Mouse (Mus musculus): ENCODE data around the gene Gsg1l2.

Gene Gsg1l2

DNA sequence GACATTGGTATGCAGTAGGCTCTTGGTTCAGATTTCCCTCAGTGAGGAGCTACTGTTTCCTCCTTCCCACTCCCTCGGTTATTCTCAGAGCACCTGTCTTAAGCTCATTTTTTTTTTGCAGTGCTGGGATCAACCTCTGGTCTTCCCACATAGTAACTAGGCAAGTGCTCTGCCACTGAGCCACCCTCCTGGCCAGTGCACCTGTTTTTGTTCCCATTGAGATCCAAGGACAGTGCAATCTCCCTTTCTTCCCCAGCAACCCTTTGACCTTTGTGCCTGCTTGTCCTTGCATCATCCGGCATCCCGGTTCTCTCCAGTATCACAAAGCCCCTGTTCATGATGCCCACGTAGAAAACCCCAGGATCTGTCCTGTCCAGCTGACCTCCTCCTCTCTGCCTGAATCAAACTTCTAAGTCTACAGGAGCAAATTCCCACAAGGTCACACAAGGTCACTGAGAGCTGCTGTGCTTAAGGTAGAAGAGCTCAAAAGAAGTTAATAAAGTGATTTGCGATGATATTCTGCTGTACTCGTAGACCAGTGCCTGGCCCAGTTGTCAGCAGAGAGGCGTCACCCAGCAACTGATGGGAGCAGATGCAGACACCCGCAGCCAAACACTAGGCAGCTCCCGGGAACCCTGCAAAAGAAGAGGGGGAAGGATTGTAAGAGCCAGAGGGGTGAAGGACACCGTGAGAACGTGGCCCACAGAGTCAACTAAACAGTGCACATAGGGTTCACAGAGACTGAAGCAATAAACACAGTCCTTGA is 32.6 kb downstream of the Gsg1l2 start:
- ChIA-PET POLR2A (interaction anchor here in 1 of 4 experiments (0.7 kb wide), 1 partner anchor 20 kb away, joined by 3 read pairs; no protein-coding TSS in a partner anchor), CTCF (interaction anchor here in 1 of 4 experiments (0.6 kb wide), 1 partner anchor 610 kb away, joined by 5 read pairs; no protein-coding TSS in a partner anchor)

DNA sequence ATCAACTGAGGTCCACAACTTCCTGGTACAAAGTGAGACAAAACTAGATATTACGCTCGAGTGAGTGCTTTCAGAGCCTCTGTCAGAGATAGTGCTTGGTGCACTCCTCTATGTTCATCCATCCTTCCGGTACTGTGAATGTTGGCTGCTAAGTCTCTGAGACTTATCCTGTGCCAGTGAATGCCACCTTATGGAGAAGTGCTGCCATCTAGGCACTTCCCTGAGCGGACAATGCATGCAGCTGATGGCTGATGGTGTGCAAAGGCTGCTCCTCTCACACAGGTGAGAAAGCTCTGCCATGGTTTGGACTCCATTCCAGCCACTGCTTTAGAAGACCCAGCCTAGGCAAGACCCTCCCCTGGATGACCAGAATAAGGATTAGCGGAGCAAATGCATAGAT is 33.6 kb downstream of the Gsg1l2 start:
- ChIA-PET POLR2A (interaction anchor here in 1 of 4 experiments (1.2 kb wide), 1 partner anchor 13 kb away, joined by 3 read pairs; no protein-coding TSS in a partner anchor), CTCF (no interaction called here)

DNA sequence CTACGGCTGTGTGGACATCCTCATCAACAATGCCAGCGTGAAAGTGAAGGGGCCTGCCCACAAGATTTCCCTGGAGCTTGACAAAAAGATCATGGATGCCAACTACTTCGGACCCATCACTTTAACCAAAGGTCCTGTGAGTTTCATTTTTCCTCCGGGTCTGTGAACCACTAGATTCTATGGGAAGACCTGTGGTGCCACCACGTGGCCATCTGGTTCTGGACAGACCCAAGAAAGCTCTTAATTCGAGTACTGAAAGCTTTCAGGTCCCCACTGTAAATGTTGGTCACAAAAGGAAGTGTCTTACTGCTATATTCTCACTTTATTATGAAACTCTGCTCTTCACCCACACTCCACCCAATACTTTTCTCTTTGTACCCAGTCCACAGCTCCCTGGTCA is 37.1 kb downstream of the Gsg1l2 start:
- ChIA-PET POLR2A (no interaction called here), CTCF (interaction anchor here in 1 of 4 experiments (0.6 kb wide), 1 partner anchor 39 kb away, joined by 3 read pairs; no protein-coding TSS in a partner anchor)

DNA sequence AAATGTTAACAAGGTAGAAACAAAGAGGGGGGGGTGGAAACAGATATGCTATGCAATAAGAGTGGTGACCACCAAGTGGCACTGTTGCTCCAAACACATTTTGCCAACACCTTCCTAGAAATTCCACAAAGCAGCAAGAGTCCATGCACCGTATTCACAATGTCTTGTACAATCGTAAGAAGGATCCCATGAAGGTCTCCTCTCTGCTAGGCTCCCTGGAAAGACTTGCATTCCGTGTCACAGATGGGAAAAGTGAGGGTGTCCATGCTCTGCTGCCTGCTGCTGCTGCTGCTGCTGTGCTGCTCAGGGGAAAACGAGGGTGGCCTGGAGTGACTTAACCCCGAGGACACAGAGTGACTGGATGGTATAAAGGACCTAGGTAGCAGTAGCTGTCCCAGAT is 45.2 kb downstream of the Gsg1l2 start:
- ChIA-PET CTCF (interaction anchor here in 2 of 4 experiments (0.6 to 0.7 kb wide), 2 partner anchors 9 to 20 kb away, joined by 3 to 4 read pairs; no protein-coding TSS in a partner anchor), POLR2A (no interaction called here)

DNA sequence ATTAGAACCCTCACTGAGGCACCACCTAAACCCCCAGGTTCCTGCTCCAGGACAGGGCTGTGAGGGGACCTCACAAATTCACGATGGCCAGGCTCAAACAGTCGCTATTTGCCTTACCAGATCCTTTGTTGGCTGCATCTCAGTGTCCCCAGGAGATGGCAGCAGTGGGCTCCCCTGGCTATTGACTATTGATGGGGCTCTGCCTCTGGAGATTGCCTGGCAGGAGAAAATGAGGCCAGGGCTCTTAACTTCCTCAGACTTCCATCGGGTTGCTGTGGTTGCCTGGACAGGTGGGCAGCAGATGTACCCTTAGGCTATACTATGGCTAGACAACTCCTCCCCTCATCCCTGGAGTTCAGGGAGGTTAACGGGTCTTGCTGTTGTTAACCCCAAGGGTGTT is 45.8 kb downstream of the Gsg1l2 start:
- ChIA-PET POLR2A (no interaction called here), CTCF (interaction anchor here in 2 of 4 experiments (0.6 to 0.7 kb wide), 2 partner anchors 9 to 20 kb away, joined by 3 to 4 read pairs; no protein-coding TSS in a partner anchor)

DNA sequence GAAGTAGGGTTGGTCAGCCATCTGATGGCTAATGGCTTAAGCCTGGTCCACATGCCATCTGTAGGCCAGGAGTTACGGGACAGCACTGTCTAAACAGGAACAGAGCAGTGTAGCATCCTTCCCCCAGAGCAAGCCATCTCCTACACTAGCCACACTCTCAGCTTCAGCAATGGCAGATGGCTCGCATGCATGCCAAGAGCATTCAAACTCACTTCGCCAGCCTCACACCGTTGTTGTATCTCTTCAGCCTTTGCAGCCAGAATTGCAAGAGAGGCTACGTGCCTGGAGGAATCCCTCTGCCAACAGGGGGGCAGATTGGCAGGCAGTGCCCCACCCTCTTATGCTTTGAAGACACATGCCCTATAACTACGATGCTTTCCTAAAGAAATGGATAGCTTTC is 47.2 kb downstream of the Gsg1l2 start:
- ChIA-PET POLR2A (interaction anchor here in 1 of 4 experiments (0.9 kb wide), 1 partner anchor 13 kb away, joined by 3 read pairs; no protein-coding TSS in a partner anchor), CTCF (interaction anchor here in 1 of 4 experiments (1.0 kb wide), 1 partner anchor 21 kb away, joined by 3 read pairs; no protein-coding TSS in a partner anchor)

DNA sequence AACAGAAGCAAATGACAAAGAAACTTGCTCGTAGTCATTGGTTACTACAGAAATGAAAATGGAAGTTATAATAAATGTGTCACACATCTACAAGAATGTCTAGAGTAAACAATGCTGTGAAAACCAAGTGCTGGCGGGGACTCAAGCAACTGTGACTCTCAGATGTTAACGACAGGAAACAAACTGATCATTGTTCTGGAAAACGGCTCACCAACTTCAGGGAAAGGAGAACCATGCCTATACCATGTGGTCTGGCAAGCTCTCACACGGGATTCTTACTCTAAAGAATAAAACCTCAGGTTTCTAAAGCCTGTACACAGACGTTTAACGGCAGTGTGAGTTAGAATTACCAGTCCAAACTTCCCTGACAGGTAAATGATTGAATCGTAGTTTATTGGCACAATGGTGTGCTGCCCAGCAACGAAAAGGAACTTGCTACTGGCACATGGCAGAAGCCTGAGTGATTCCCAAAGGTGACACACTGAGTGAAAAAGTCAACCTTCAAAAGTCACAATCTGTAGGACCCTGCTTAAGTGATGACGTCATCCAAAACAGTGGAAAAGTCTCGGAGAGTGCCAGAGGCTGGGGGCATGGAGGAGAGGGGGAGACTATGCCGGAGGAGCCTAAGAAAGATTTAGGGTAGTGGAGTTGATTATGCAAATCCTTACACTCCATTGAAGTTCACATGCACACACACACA is 54.1 kb downstream of the Gsg1l2 start:
- ChIA-PET CTCF (no interaction called here), POLR2A (interaction anchor here in 1 of 4 experiments (0.6 kb wide), 1 partner anchor 1958 kb away, joined by 4 read pairs; no protein-coding TSS in a partner anchor)

DNA sequence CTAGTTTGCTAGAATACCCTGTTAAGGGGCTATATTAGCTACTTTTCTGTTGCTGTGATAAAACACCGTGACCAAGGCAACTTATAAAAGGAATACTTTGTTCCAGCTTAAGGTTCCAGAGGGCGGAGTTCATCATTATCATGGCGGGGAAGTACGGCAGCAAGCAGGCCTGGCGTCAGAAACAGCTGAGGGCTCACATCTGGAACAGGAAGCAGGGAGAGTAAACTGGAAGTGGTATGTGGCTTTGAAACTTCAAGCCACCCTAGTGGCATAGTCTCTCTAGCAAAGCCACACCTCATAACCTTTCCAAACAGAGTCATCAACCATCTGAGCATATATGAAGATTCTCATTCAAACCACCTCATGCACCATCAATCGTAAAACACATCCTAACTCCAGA is 55.1 kb downstream of the Gsg1l2 start:
- CTCF ChIA-PET, result interaction anchor here in 1 of 4 experiments (0.7 kb wide), 1 partner anchor 1754 kb away, joined by 3 read pairs; no protein-coding TSS in a partner anchor
- POLR2A ChIA-PET, result no interaction called here

DNA sequence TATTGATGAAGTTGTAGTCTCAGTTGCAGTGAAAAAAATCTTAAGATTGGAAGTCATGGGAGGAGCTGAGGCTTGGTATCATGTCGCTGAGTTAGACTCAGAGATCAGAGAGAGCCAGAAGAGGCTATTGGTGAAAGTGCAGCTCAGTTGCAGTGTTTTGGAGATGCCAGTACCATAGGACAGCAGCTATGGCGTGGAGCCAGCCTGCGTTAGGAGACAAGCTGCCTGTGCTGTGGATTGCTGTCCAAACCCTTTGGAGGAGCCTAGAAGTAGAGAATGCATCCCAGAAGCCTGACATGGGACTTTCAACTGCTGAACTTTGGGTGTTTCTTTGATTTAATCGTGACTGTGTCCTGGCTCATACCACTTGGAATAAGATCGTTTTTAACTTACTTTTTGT is 57.4 kb downstream of the Gsg1l2 start:
- ChIA-PET POLR2A (interaction anchor here in 1 of 4 experiments (0.9 kb wide), 1 partner anchor 26 kb away, joined by 3 read pairs; no protein-coding TSS in a partner anchor), CTCF (interaction anchor here in 1 of 4 experiments (0.9 to 1.4 kb wide), 2 partner anchors 13 to 54 kb away, joined by 3 read pairs; no protein-coding TSS in a partner anchor)

DNA sequence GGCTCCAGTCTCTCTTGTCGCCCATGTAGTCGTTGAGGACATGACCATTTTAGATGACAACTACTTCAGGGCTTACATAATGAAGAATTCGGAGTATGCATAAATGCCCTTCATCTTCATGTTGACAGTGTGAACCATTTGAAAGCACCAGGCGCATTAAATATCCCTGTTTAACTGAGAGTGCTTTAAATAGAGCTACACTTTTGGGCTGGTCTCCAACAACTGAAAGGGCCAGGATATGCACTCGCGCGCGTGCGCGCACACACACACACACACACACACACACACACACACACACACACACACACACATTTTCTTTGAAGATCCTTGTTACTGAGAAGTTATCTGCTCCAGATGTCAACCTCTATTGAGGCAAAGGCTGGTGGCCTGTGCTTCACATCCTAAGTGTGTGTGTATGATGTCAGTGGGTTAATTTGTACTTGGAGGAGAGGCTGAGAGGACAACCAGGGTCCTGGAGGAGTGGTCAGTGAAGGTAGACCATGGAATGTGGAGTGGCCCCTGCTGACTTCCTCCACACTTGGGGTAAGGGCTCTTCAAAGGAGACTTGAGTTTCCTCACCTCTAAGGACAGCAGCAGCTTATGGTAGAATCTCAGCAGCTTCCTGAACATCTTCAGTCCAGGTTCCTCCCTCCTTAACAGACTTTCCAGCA is 61.1 kb downstream of the Gsg1l2 start:
- ChIA-PET CTCF (interaction anchor here in 2 of 4 experiments (0.6 kb wide), 2 partner anchors 17 to 755 kb away, joined by 3 read pairs; no protein-coding TSS in a partner anchor), POLR2A (no interaction called here)
